Mouse (Mus musculus) hindbrain, embryonic 10.5 days (tissue): ENCODE results near the gene Cops3. TPM values are rescaled to one million over a fixed set of nuclear protein-coding genes. Genes with fewer than 3 reads are reported as not detected.

Source experiments
- DNase-seq: peaks from one replicate; pipeline ENCODE4 v3.0.0-alpha.2; 2017; ENCODE audit warnings: low spot score
- H3K27ac ChIP-seq: fragments of 300-500 bp; sonication (generic); 2 replicates; pipeline ENCODE4 v1.5.1; 2016; ENCODE audit warnings: mild to moderate bottlenecking, moderate library complexity
- H3K27me3 ChIP-seq: fragments of 300-500 bp; sonication (generic); 2 replicates; pipeline ENCODE4 v1.6.1; 2016; ENCODE audit warnings: mild to moderate bottlenecking; ENCODE audit not compliant: poor library complexity, insufficient read depth, severe bottlenecking
- H3K36me3 ChIP-seq: fragments of 300-500 bp; sonication (generic); 2 replicates; pipeline ENCODE4 v1.6.1; 2016; ENCODE audit warnings: mild to moderate bottlenecking, moderate library complexity
- H3K4me1 ChIP-seq: fragments of 300-500 bp; sonication (generic); replicated peaks from 2 replicates; pipeline ENCODE4 v1.6.1; 2016; ENCODE audit warnings: mild to moderate bottlenecking
- H3K4me3 ChIP-seq: fragments of 300-500 bp; sonication (generic); 2 replicates; pipeline ENCODE4 v1.5.1; 2016; ENCODE audit warnings: mild to moderate bottlenecking, moderate library complexity
- H3K9me3 ChIP-seq: fragments of 300-500 bp; sonication (generic); 2 replicates; pipeline ENCODE4 v1.6.1; 2016; ENCODE audit warnings: mild to moderate bottlenecking, moderate library complexity
- WGBS: fragments of 180-500 bp; shearing (Covaris S2); methylation state at CpG from one replicate; pipeline ENCODE4 v1.1.7; 2016; 5-methylcytosine and 5-hydroxymethylcytosine counted together
- polyA plus RNA-seq: library from polyadenylated mRNA; unstranded; fragments of >200 nt; fragmentation: Nextera tagmentation; extraction: Ambion mirVana; gene quantifications from 2 replicates; pipeline ENCODE4 v1.2.1, GENCODE M21; 2016

Cops3 gene
- polyA plus RNA-seq, 1 experiment from 2014 or later = 255 TPM

- no peak for DNase-seq
- 92% methylated on average over 6 of the region's 6 CpGs for WGBS
- Histone ChIP-seq H3K36me3 (peaks cover 5% of the 10 kb centered on the region), H3K4me1 (peaks cover 10% of the 10 kb centered on the region), H3K27ac (no peak overlapping the region), H3K27me3 (peaks cover 34% of the 10 kb centered on the region), H3K4me3 (no peak overlapping the region), H3K9me3 (0 out of 2 replicates have a peak, but pooled peaks cover 2% of the 10 kb centered on the region)
Measured at GRCm38 (mm10) chr11:59783591-59783990, 56.0 kb downstream of the Cops3 start.

- no peak overlapping the region for H3K27ac ChIP-seq
- H3K36me3 ChIP-seq = peaks cover 19% of the 10 kb centered on the region
- no peak for DNase-seq
- no peaks in the 10 kb centered on the region for H3K9me3 ChIP-seq
- peaks cover 4% of the 10 kb centered on the region for H3K4me1 ChIP-seq
- 79% methylated on average over 7 of the region's 7 CpGs for WGBS
- peaks cover 21% of the 10 kb centered on the region for H3K27me3 ChIP-seq
- no peak overlapping the region for H3K4me3 ChIP-seq
Measured at GRCm38 (mm10) chr11:59782091-59782590, 57.5 kb downstream of the Cops3 start.

GRCm38 (mm10) chr11:59780241-59780640 is 59.4 kb downstream of the Cops3 start:
- H3K4me3 ChIP-seq = no peak overlapping the region
- no peak for DNase-seq
- H3K27ac ChIP-seq = no peak overlapping the region
- H3K36me3 ChIP-seq = peaks cover 38% of the 10 kb centered on the region
- WGBS = 87% methylated on average over 4 of the region's 4 CpGs
- H3K9me3 ChIP-seq = no peaks in the 10 kb centered on the region
- no peaks in the 10 kb centered on the region; the same call in 1 of the 2 replicates for H3K4me1 ChIP-seq
- H3K27me3 ChIP-seq = 0 out of 2 replicates have a peak, but pooled peaks cover 4% of the 10 kb centered on the region

GRCm38 (mm10) chr11:59779406-59779805 is 60.2 kb downstream of the Cops3 start:
- no peak overlapping the region for H3K4me3 ChIP-seq
- H3K9me3 ChIP-seq = no peaks in the 10 kb centered on the region
- no peak for DNase-seq
- 94% methylated on average over 4 of the region's 4 CpGs for WGBS
- no peaks in the 10 kb centered on the region; the same call in 1 of the 2 replicates for H3K4me1 ChIP-seq
- H3K27ac ChIP-seq = no peak overlapping the region
- no peaks in the 10 kb centered on the region for H3K27me3 ChIP-seq
- peaks cover 46% of the 10 kb centered on the region for H3K36me3 ChIP-seq

GRCm38 (mm10) chr11:59778874-59779223 is 60.8 kb downstream of the Cops3 start:
- Histone ChIP-seq H3K4me1 (no peaks in the 10 kb centered on the region; the same call in 1 of the 2 replicates), H3K4me3 (no peak overlapping the region), H3K9me3 (no peaks in the 10 kb centered on the region), H3K27me3 (no peaks in the 10 kb centered on the region), H3K27ac (no peak overlapping the region), H3K36me3 (peaks cover 52% of the 10 kb centered on the region)
- DNase-seq = no peak
- 71% methylated on average over 1 of the region's 1 CpGs for WGBS

GRCm38 (mm10) chr11:59778181-59778873 is 61.3 kb downstream of the Cops3 start:
- Histone ChIP-seq H3K27me3 (no peaks in the 10 kb centered on the region), H3K9me3 (no peaks in the 10 kb centered on the region), H3K4me3 (no peak overlapping the region), H3K36me3 (peaks cover 57% of the 10 kb centered on the region), H3K4me1 (no peaks in the 10 kb centered on the region; the same call in 1 of the 2 replicates), H3K27ac (no peak overlapping the region)
- peak; percentile 75 for DNase-seq
- 53% methylated on average over 9 of the region's 9 CpGs for WGBS

- DNase-seq = no peak
- H3K36me3 ChIP-seq = peaks cover 68% of the 10 kb centered on the region
- no peaks in the 10 kb centered on the region for H3K27me3 ChIP-seq
- no peak overlapping the region for H3K4me3 ChIP-seq
- no peak overlapping the region for H3K27ac ChIP-seq
- no peaks in the 10 kb centered on the region; the same call in 1 of the 2 replicates for H3K4me1 ChIP-seq
- H3K9me3 ChIP-seq = no peaks in the 10 kb centered on the region
- WGBS = 91% methylated on average over 5 of the region's 5 CpGs
Measured at GRCm38 (mm10) chr11:59777259-59777658, 62.4 kb downstream of the Cops3 start.

- Histone ChIP-seq H3K9me3 (no peaks in the 10 kb centered on the region), H3K27ac (no peak overlapping the region), H3K4me1 (no peaks in the 10 kb centered on the region), H3K4me3 (no peak overlapping the region), H3K36me3 (peaks cover 85% of the 10 kb centered on the region), H3K27me3 (no peaks in the 10 kb centered on the region)
- 89% methylated on average over 13 of the region's 13 CpGs for WGBS
- no peak for DNase-seq
Measured at GRCm38 (mm10) chr11:59775435-59776148, 64.0 kb downstream of the Cops3 start.

- Histone ChIP-seq H3K4me1 (no peaks in the 10 kb centered on the region), H3K4me3 (no peak overlapping the region), H3K27ac (no peak overlapping the region), H3K27me3 (no peaks in the 10 kb centered on the region), H3K9me3 (no peaks in the 10 kb centered on the region), H3K36me3 (peaks cover 95% of the 10 kb centered on the region)
- DNase-seq = no peak
- 93% methylated on average over 4 of the region's 4 CpGs for WGBS
Measured at GRCm38 (mm10) chr11:59774522-59774921, 65.1 kb downstream of the Cops3 start.

GRCm38 (mm10) chr11:59772902-59773301 is 66.7 kb downstream of the Cops3 start:
- no peak overlapping the region for H3K27ac ChIP-seq
- 90% methylated on average over 4 of the region's 4 CpGs for WGBS

GRCm38 (mm10) chr11:59772291-59772690 is 67.3 kb downstream of the Cops3 start:
- 91% methylated on average over 2 of the region's 2 CpGs for WGBS
- peaks cover 100% of the 10 kb centered on the region for H3K36me3 ChIP-seq

More at GRCm38 (mm10) chr11:59772902-59773301, 66.7 kb downstream of the Cops3 start:
- Histone ChIP-seq H3K36me3 (peaks cover 100% of the 10 kb centered on the region), H3K4me3 (no peak overlapping the region), H3K27me3 (no peaks in the 10 kb centered on the region), H3K9me3 (no peaks in the 10 kb centered on the region), H3K4me1 (no peaks in the 10 kb centered on the region)
- no peak for DNase-seq

GRCm38 (mm10) chr11:59770753-59771152 is 68.9 kb downstream of the Cops3 start:
- Histone ChIP-seq H3K9me3 (no peaks in the 10 kb centered on the region), H3K4me3 (no peak overlapping the region), H3K27me3 (no peaks in the 10 kb centered on the region), H3K36me3 (peaks cover 100% of the 10 kb centered on the region), H3K4me1 (no peaks in the 10 kb centered on the region), H3K27ac (no peak overlapping the region)
- WGBS = 94% methylated on average over 7 of the region's 7 CpGs
- no peak for DNase-seq

More at GRCm38 (mm10) chr11:59772291-59772690, 67.3 kb downstream of the Cops3 start:
- no peak overlapping the region for H3K4me3 ChIP-seq
- no peaks in the 10 kb centered on the region for H3K9me3 ChIP-seq
- no peaks in the 10 kb centered on the region for H3K27me3 ChIP-seq
- H3K27ac ChIP-seq = no peak overlapping the region
- no peaks in the 10 kb centered on the region for H3K4me1 ChIP-seq
- no peak for DNase-seq

GRCm38 (mm10) chr11:59769738-59770137 is 69.9 kb downstream of the Cops3 start:
- DNase-seq = no peak
- Histone ChIP-seq H3K36me3 (peaks cover 100% of the 10 kb centered on the region), H3K4me1 (no peaks in the 10 kb centered on the region), H3K9me3 (no peaks in the 10 kb centered on the region), H3K27me3 (no peaks in the 10 kb centered on the region), H3K27ac (no peak overlapping the region), H3K4me3 (no peak overlapping the region)
- WGBS = 90% methylated on average over 6 of the region's 6 CpGs
